Mouse (Mus musculus) lung, postnatal 0 days (tissue): ENCODE data around the gene Pfdn6.

Experiments used
- CTCF ChIP-seq: IDR thresholded peaks from 2 replicates; pipeline ENCODE4 v1.5.1; 2016; ENCODE audit warnings: antibody characterized with exemption, mild to moderate bottlenecking
- EP300 ChIP-seq: IDR thresholded peaks from 2 replicates; pipeline ENCODE4 v1.6.1; 2016; ENCODE audit warnings: antibody characterized with exemption, mild to moderate bottlenecking, control low read depth

DNA sequence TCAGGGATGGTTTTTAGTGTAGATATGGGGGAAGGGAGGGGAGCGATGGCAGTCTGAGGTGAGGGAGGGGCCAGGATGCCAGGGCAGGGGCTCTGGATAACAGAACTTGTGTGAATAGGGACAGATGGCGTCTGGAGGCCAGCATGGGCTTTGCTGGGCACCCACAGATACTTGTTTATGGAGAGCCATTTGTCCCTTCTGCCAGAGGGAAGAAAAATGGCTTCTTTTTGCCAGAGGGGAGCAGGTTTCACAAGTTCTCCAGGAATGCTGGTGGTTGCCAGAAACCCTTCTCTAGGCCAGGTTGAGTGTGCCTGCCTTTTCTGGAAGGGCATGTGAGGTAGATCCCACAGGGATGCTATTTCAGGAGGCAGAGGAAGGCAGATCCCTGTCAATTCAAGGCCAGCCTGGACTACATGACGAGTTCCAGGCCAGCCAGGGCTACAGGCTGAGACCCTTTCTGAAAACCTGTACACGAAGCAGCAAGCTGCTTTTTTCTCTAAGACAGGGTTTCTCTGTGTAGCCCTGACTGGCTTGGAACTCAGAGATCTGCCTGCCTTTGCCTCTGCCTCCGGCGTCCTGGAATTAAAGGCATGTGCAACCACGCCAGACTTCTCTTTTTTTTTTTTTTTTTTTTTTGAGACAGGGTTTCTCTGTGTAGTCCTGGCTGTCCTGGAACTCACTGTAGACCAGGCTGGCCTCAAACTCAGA, 39.7 kb downstream of the Pfdn6 start:
- TF ChIP-seq EP300 (no peak), CTCF (no peak)
